Mouse (Mus musculus) neutrophil, adult 5-6 weeks (primary cell): Measurements from ENCODE around the gene Erfe. TPM values are rescaled to one million over a fixed set of nuclear protein-coding genes. Genes with fewer than 3 reads are reported as not detected.

Experiments
- ATAC-seq: fragments of 151-379, 151-347 bp; 2 replicates; pipeline ENCODE4 v1.8.0; 2017; ENCODE audit warnings: mild to moderate bottlenecking, moderate TSS enrichment; ENCODE audit not compliant: insufficient number of reproducible peaks, poor library complexity, low FRiP score, severe bottlenecking; ENCODE audit errors: extremely low read depth
- total RNA-seq: library from RNA; stranded (forward); fragments of 200-1000 nt; gene quantifications from 2 replicates; pipeline ENCODE4 v1.2.3, GENCODE M21; 2017

Gene Erfe
- total RNA-seq, 1 experiment from 2014 or later: not detected

DNA sequence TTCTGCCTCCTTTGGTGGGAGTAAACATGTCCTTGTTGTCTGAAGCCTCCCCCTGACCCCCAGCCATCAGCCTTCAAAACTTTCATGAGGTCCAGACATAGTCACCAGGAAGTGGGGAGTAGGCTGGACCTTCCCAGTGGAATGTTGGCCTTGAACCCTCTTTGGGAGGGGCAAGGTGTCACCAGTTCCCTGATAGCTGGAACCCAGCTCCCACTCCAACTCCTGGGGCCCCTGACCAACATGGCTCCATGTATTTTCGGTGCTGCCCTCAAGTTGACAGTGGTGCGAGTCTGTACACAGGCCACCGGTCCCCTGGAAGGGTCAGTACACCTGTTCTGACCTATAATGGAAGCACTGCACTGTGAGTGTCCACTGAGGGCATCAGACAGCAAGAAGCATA, 1.1 kb downstream of the Erfe start:
- ATAC-seq: no peak

DNA sequence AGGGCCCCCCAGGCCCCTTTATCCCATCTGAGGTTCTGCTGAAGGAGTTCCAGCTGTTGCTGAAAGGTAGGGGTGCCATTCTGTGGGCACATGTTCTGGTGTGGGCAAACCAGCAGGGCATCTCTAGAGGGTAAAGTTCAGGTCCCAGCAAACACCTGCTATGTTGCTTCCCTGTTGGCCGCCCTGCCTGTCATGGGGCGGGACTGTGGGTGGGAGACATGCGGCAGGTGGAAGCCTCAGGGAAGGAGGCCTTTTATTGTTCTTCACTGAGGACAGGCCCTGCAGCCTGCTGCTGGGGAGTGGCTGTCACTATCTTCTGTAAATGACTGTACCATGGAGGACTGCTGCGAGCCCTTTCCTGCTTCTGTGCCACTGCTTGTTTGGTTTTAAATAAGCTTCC, 3.2 kb downstream of the Erfe start:
- no peak for ATAC-seq

DNA sequence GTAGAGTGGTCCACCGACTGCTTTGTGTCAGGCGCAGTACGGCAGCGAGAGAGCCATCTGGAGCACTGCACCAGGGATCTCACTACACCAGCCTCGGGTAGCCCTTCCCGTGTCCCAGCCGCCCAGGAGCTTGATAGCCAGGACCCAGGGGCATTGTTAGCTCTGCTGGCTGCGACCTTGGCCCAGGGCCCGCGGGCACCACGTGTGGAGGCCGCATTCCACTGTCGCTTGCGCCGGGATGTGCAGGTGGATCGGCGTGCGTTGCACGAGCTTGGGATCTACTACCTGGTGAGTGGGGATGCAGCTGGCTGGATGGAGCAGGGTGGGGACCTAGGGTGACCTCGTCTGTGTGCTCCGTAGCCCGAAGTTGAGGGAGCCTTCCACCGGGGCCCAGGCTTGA, 3.8 kb downstream of the Erfe start:
- ATAC-seq: no peak

DNA sequence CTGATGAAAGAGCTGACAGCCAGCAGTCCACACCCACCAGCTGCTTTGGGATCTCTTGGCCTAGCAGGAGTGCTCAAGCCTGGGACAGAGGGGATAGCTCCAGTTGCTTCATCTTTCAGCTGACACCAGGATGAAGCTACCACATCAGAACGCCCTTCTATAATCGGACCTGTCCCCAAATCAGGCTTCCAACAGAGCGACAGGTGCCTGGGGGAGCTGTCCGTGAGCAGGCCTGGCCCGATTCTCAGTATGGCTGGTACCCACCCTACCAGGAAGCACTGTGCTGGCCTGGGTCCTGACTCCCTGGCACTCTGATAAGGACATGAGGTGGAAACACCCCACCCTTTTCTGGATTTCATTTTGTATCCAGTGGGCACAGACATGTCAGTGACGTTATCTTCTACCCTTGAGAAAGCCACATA, 7.2 kb downstream of the Erfe start:
- no peak for ATAC-seq

DNA sequence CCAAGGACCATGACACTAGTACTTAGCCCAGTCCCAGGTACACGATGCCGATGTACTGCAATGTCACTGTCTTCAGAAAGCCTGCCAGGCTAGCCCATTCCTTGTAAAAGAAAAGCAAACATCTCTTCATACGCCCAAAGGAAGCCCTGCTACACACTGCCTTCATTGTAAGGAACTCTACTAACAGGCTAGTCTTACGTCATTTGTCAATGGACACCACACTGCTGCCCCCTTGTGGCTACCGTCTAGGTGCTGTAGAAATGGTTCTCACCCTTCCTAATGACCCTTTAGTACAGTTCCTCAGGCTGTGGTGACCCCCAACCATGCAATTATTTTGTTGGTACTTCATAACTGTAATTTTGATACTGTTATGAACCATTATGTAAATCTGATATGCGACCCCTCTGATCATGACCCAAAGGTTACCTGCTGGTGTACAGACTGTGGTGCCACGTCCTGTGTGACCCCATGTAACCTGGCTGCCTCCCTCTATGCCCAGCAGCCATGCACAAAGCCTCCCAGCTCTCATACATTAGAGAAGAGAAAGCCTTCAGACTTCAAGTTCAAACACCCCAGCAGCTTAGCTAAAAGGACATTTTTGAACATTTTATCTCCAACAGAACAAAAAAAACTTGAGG, 14.3 kb downstream of the Erfe start:
- ATAC-seq: peak; percentile 75; the same call in 1 of the 2 replicates

DNA sequence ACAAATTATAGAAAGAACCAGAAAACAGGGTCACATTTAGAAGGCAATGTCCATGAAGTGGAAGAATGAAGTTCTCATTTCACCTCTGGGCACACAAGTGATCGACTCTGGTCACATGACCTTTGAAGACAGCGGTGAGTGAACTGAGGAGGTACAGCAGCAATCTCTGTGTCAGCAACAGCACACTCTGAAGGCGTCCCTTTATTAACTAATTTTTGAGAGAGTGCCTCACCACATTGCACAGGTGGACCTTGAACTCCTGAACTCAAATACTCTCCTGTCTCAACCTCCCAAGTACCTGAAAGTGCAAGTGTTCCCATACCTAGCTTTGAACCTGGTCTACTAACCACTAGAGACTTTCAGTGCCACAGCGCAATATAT, 14.9 kb downstream of the Erfe start:
- ATAC-seq: no peak

DNA sequence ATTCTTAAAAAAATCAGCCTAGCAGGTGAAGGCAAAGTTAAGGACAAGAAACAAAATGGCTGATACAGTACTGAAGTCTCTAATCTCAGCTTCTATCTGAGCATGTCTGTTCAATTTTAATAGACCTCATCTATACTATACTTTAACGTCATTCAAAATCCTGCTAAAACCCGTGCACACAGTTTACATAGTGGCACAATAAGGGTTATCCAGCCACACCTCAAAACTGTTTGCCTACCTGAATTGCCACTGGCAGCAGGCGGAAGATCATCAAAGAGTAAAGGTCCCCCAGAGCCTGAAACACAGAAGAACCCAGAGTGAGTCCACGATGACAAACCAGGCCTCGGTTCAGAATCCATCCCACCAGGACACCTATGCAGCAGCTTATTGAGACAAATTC, 24.1 kb downstream of the Erfe start:
- no peak for ATAC-seq

DNA sequence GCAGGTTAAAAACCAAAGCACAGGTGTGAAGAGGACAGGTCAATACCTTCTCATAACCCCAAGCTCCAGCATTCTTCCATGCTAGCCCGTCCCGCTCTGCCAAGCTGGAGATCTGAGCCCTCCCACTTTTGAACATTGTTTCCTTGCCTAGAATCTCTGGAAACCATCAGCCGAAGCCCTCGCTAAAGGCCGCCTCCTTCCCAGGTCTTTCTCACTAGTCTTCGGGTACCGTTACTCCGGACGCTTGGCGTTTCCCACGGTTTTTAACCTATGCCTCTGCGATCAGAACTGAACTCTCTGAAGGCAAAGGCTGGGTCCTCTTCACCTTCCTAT, 31.7 kb downstream of the Erfe start:
- no peak for ATAC-seq

DNA sequence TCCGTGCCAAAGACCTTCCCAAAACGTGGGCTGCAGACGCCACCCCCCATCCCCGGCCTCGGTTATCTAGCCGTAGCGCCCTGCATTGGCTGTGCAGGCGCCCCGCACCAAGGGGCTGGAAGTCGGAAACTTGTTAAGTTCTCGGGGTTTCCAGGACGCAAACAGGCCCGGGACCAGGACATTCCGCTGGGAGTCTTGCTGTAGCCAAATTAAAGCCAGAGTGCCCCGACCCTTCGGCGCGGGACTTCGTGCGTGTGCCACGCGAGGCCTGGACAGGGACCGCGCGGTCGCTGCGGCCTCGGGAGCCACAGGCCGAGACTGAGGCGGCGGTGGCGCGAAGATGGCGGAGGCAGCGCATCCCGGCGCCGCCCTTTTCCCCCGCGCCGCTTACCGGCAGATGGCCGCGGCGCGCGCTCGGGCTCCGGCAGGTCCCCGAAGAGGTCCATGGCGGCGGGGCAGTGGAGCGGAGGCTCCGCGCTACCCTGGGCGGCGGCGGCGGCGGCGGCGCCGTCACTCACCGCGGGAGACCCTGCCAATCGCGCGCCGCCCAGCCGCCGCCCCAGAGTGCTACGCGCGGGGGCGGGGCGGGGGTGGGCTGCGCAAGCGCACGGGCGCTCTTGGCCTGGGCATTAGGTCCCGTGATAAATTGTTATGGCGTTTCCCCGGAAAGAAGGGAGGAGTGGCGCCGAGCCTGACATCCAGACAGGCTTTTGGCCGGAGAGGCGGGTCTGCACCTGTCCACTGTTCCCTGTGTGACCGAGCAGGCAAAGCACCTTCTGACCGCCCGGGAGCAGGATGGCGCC, 32.2 kb downstream of the Erfe start, which contains the start of gene Ilkap:
Gene Ilkap, minus strand, starts transcription at position 556 of the 803 bp plus-strand sequence.
- ATAC-seq: peak; percentile 72

DNA sequence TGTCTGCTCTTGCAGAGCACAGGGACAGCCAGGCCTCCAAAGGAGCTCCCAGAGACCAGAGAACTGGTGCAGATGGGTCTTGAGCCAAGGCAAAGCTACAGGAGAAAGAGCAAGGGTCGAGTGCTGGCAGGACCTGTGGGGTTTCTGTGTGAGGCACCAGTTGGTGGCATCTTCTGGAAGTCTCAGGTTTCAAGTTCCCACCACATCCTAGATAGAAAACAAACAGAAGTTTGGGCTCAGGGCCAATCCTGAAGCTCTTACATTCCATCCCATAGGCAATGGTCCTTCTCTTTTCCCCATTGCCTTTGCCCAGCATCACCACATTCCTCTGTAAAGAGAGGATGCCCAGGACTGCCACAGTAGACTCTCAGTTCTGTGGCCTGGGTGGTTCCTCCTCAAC, 38.7 kb downstream of the Erfe start:
- ATAC-seq: no peak

DNA sequence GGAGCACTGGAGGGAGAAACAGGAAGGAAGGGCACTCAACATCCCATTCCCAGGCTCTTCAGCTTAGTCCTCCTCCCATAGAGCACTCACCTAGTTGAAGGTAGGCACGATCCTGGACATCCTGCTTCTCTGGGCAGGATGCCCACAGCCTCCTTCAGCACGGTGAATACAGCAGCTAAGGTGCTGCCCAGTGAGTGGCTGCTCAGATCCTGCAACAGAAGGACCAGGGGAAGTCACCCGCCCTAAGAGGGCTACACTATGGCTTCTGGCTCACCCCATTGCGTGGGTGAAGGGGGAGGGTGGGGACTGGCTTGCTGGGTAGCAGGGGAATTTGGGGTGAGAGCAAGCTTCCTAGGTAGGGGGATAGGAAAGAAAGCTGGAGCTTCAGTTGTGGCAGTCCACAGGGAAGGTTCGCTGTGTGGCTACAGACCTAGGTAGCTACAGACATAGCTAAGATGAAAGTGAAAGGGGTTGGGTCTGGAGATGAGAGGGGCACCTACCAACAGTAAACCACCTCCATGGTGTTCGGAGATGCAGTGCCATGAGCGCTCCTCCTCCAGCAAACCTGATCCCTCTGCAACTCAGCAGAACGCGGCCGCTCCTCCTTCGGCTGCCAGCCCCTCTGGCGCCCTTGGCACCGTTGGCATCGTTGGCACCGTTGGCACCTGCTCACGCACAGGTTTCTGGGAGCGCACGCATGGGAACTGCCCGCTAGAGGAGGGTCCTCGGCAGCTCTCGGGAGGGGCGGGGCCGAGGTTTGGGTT, 39.4 kb downstream of the Erfe start:
- ATAC-seq: peak; percentile 22; the same call in 1 of the 2 replicates

DNA sequence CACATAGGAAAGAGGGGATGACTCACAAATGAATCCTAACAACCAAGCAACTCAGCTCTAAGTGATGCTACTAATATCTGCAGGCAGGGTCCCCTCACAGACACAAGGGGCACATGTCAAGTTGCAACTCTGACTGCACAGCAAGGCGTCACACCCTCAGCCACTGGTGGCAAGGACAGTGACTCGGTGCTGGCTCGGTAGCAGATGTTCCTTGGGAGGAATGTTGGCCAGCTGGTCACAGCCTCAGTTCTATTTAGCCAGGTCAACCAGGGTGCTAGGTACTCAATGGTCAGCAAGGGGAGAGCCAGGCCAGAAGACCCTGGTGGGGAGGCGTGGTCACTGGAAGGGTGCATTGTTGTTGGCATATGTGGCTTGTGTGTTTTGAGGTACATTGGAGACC, 41.6 kb downstream of the Erfe start:
- no peak for ATAC-seq

DNA sequence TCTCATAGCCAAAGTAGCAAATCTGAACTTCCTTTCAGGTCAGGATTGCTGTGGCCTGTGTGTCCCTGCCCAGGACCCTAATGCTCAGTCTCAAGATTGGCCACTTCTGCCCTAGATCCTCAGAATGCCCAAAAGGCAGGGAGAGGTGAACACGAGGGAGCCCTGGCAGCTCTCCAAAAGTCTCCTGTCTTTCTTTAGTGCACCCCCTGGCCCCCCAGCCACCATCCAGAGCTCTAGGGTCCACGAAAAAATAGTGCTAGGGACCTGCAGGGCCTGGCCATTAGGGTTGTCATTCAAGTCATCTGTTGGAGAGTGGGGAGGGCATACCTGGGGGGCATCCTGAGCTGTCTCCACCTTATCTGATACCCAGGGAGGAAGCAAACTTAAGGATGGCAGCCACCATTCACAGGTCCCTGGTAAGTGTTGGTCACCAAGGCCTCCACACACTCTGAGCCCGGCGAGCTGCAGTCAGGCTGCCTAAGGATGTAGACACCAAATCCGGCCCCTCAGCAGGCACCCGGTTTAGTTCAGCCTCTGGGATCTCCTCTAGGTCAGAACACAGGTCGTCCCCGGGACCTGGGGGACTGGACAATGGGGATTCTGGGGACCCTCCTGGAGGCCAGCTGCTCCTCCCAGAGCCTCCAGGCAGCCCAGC, 45.5 kb downstream of the Erfe start:
- no peak for ATAC-seq

DNA sequence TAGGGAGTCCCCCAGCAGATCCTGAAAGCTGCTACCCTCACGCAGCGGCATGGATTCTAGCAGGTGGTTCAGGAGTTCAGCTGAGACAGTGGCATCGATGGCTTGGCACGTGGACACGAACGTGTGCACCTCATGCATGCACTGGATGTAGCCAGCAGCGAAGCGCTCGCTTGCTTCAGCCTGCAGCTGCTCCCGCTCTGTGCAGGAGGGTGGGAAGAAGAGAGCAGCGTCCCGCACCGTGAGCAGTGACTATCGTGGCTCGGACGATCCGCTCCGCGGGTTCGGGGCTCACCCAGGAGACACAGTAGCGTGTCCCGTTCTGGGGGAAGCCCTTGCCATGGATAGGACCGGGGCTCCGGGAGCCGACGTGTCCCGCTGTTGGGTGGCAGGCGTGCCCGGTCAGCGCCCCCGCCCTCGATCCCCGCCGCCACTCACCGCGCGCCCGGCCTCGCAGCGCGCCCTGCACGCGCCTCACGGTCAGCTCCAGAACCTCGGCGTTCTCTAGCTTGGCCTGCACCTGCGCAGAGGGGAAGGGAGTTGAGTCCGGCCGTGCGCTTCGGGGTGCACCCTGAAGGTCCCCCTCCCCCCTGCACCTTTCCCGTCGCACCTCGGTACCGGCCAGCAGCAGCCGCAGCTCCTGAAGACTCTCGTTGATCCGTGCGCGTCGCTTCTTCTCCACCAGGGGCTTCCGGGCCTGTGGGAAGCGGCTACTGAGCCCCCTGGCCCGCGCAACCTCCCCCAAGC, 46.2 kb downstream of the Erfe start:
- no peak for ATAC-seq

DNA sequence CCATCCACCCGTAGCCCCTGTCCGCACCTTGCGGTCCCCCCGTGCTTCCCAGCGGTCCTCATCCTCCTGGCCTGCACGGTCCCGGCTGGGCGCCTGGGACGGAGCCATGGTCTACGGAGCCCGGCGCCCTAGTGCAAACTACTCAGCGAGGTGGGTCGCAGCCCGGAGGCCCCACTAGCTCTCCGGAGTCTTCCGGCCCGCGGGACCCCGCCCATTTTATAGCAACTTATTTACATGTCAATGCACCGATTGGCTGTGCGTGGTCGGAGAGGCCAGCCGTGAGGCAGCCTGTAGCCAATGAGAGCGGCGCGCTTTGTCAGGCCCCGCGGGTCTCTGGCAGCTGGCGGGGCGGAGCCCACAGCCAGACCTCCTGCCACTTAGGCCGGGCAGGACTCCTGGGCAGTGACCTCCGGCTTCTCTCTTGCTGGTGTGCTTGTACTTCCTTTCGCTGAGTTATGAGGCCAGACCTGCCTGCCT, 46.8 kb downstream of the Erfe start:
- peak; percentile 89 for ATAC-seq

DNA sequence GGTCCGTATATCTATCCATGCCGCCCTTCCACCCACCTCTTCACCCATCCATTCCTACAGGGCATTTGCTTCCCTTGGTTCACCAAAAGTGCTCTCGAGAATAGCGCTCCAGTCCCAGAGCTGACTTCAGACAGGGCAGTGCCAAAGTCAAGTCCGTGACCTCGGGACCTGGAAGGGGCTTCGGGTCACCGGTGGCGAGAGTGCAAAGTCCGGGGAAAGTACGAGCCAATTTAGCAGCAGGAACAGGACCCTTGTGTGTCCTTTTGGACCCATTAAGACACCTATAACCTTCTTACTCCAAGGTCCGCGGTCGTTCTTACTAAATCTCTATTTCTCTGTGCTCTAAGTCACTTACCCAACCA, 47.3 kb downstream of the Erfe start:
- ATAC-seq: no peak

DNA sequence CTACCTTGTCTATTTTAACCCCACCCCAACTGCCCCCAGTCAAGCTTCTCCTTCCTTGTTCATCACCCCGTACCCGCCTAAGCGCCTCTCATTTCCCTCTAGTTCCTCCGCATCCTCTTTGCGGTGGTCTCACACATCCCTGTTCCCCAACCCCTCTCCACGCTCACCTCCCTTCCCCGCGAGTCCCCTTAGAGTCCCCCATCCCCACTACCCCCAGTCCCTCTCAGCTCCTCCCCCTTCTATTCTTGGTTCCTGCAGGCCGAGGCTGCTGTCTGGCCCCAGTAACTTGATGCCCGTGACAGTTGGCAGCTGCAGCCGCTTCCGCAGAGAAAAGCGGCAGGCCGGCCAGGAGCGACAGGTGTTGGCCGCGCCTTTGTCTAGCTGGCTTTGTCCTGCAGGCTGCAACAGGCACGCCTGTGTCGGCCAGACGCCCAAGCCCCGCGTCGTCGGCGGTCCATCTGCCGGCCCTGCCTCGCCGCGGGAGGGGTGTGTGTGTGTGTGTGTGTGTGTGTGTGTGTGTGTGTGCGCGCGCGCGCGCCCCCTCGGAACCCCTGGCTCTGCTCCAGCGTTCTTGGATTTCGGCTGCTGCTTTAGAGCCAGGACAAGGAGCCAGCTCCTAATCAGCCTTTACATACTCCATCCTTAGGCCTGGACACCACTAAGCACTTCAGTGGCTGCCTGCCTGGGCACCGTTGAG, 47.8 kb downstream of the Erfe start, which contains the start of gene Hes6:
Gene Hes6, minus strand, starts transcription at position 141 of the 697 bp plus-strand sequence.
- 0 out of 2 replicates have a peak, but pooled peaks have one; percentile 4 for ATAC-seq

DNA sequence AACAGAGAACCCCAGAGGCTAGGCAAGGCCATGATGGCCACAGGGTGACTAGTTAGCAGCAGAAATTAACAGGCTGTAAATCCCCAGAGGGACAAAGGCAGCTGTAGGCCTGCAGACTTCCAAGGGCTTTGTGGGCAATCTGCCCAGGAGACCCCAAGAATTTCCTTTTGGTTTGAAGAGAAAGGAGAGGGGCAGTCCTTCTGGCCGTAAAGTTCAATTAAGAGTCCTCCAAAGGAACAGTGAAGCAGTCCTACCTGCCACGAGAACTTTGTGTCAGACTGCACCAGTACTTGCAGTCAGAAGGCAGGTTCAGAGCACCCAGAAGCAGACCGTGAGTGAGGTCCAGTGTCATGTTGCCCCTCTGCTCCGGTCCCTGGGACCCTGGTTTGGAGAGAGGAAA, 48.7 kb downstream of the Erfe start:
- no peak for ATAC-seq
